Mouse (Mus musculus): ENCODE data around the gene Cst9.

Gene Cst9

DNA sequence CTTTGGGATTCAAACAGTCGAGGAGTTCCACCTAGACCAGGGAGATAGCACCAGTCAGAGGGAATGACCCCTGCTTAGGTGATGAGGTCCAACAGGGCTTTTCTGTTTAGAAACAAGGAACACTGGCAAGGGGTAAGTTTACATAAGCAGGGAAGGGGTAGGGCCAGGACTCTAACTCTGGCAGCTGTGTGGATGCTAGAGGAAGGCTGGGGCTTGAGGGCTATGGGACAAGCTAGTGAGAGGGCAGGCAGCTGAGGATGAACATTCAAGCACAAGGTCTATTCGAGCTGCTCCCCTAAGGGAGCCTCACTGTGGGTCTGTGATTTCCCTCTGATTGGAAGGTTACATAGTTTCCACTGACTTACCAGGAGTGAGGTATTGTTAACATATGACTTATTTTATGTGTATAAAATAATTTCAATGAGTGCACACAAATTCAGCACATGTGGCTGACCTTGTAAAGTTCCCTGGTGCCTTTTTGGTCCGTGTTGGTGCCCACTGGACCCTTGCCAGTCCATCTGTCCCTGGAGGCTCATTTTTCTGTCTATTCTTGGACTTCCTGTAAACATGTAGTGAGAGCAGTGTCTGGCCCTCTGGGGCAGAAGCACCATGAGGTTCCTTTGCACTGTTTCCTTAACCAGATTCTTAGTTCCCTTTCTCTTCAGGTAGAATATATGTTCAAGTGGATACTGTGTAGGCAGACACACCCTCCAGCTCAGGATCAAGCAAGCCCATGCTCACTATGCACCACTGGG lies 42.2 kb downstream of the Cst9 start:
- DNase-seq (ENCODE audit: low spot score), result peak; percentile 41

DNA sequence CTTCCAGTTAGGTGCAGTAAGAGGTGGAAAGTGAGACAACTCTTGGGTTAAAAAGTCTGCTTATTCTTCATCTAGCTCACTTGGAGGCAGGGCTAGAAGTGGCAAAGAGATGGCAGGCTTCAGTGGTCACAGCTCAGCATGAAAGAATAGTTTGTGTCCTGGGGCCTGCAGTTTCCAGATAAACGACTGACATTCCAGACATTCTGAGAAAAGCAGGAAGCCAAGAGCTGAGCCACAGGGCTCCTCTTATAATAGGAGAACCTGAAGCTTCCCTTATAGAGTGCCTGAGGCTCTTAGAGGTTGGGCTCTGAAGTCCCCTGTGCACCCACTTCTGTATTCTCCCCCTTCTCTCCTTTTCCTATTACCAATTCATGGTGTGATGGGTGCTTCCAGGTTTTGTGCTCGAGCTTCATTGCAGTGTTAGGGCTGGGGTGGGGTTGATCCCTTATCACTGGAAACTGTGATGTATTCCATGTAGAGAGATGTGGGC lies 43.7 kb downstream of the Cst9 start:
- DNase-seq (ENCODE audit: low spot score), result no peak

DNA sequence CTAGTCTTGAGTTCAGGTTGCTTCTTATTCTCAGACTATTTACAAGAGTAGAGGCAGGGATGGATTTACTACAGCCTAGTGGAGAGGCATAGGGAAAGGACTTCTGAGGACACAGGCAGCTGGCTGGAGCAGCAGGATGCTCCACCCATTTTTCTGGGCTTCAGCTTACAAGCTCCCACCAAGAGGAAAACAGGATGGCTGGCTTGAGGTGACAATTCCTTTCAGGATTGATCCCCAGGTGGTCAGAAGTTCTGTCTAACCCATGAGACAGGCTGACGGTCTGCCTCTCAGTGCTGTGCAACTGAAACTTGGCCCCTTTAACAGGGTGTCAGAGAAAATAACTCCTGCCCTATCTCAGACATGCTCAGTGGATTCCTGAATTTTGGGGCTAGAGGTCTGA lies 44.3 kb downstream of the Cst9 start:
- DNase-seq (ENCODE audit: low spot score), result no peak

DNA sequence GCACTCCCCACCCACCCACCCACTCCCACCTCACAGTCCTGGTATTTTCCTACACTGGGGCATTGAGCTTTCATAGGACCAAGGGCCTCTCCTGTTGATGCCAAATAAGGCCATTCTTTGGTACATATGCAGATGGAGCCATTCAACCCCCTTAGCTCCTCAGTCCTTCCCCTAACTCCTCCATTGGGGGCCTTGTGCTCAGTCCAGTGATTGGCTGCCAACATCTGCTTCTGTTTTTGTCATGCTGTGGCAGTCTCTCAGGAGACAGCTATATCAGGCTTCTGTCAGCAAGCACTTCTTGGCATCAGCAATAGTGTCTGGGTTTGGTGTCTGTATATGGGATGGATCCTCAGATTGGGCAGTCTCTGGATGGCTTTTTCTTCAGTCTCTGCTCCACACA lies 49.8 kb downstream of the Cst9 start:
- no peak for DNase-seq (ENCODE audit: low spot score)
